27 mouse cellular contexts compared by ENCODE assay signal in genomic region chr7:123194696-123195095, GRCm38 (mm10). TPM values are rescaled to one million over a fixed set of nuclear protein-coding genes. Genes with fewer than 3 reads are reported as not detected.
DNase-seq lines count a peak whose midpoint lies in the region; ATAC-seq and TF ChIP-seq lines count a peak whose summit lies in the region.
"Had no signal": no experiment of that assay in that cellular context is flagged by ENCODE, and none has a peak within 500 bp of the region (broad histone marks: within the 10 kb centered on the region; RNA-seq: fewer than 3 reads in every experiment).

No protein-coding gene starts in this region.

- H3K4me1 ChIP-seq in liver, adult 2 months (ENCODE audit: control insufficient read depth, insufficient read depth, low read length) = peaks cover 29% of the 10 kb centered on the region
- H3K4me1 ChIP-seq in liver, embryonic 12.5 days = 0 out of 2 replicates have a peak, but pooled peaks cover 3% of the 10 kb centered on the region
- H3K4me1 ChIP-seq: hindbrain, embryonic 10.5 days; lung, embryonic 15.5 days had no signal

- H3K27me3 ChIP-seq in liver, adult 2 months (ENCODE audit: control insufficient read depth, insufficient read depth, low read length) = no peaks in the 10 kb centered on the region
- H3K27me3 ChIP-seq in liver, embryonic 12.5 days (replicated peaks) = no peaks in the 10 kb centered on the region
- H3K27me3 ChIP-seq: CH12.LX; lung, embryonic 15.5 days had no signal

- H3K4me3 ChIP-seq in liver, adult 2 months (ENCODE audit: insufficient read depth, low read depth, low read length) = no peak overlapping the region
- H3K4me3 ChIP-seq in liver, embryonic 12.5 days = no peak overlapping the region
- H3K4me3 ChIP-seq: hindbrain, embryonic 10.5 days; lung, embryonic 15.5 days had no signal

- TF ChIP-seq CTCF in liver, adult 2 months (IDR thresholded peaks at IDR 0.05; ENCODE audit: low read depth, low read length) = no peak

- peaks cover 21% of the 10 kb centered on the region for H3K36me3 ChIP-seq in liver, adult 2 months (ENCODE audit: control insufficient read depth, insufficient read depth, low read length)
- H3K36me3 ChIP-seq in liver, embryonic 12.5 days = peaks cover 59% of the 10 kb centered on the region

- no peak overlapping the region for H3K4me2 ChIP-seq in liver, embryonic 12.5 days
- H3K4me2 ChIP-seq: lung, embryonic 15.5 days had no signal

- DNase-seq in cerebellum, postnatal 4 days (ENCODE audit: low spot score in 2 of 2) = no peak
- no peak for DNase-seq in liver, adult 2 months (ENCODE audit: extremely low read depth, low read depth, low spot score)
- peak; percentile 63 for DNase-seq in cerebellum, adult 9-10 months
- DNase-seq in adrenal gland, adult 2 months = no peak
- DNase-seq in lung, postnatal 36 days = no peak
- DNase-seq: adrenal gland, postnatal 25 days; heart, postnatal 14 days; kidney, postnatal 10 days; layer of hippocampus, adult 9-11 months; liver; midbrain, embryonic 14.5 days; thymus, adult 2 months; thymus, postnatal 36 days had no signal

- TF ChIP-seq POLR2A in liver, adult 2 months (IDR thresholded peaks at IDR 0.05; ENCODE audit: extremely low read depth, insufficient read depth, low read length) = no peak

- H3K79me2 ChIP-seq in liver, adult 2 months (ENCODE audit: control insufficient read depth, insufficient read depth, low read length) = no peaks in the 10 kb centered on the region

- no peaks in the 10 kb centered on the region for H3K9me3 ChIP-seq in liver, embryonic 12.5 days (replicated peaks)
- H3K9me3 ChIP-seq: hindbrain, embryonic 10.5 days; lung, embryonic 15.5 days had no signal

- peak; percentile 69; the same call in 1 of the 2 replicates for ATAC-seq in cerebellum, adult (ENCODE audit: insufficient number of reproducible peaks, low FRiP score, low TSS enrichment)
- no peak for ATAC-seq in liver, embryonic 12.5 days
- no peak for ATAC-seq in frontal cortex, adult (ENCODE audit: low TSS enrichment)
- ATAC-seq: forebrain, embryonic 16.5 days; hindbrain, embryonic 16.5 days had no signal

- H3K27ac ChIP-seq in liver, adult 2 months (replicated peaks; ENCODE audit: insufficient read depth, low read depth, low read length) = peak overlapping the region; percentile 42; the same call in 1 of the 2 replicates
- H3K27ac ChIP-seq in liver, embryonic 12.5 days = no peak overlapping the region
- H3K27ac ChIP-seq: hindbrain, embryonic 10.5 days; lung, embryonic 15.5 days had no signal

- WGBS in liver, adult 2 months = 90% methylated on average over 8 of the region's 8 CpGs
- 93% methylated on average over 8 of the region's 8 CpGs for WGBS in liver, embryonic 12.5 days (ENCODE audit: insufficient replicate concordance)

- H3K9ac ChIP-seq in liver, adult 2 months (ENCODE audit: low read depth, low read length) = no peak overlapping the region
- no peak overlapping the region for H3K9ac ChIP-seq in liver, embryonic 12.5 days
- H3K9ac ChIP-seq: lung, embryonic 15.5 days had no signal

RNA-seq across cellular contexts. Expression of gene Slc5a11, which starts 19.9 kb away (rescaled TPM):
- 0.27 and 2.3 TPM in 2 replicates for total RNA-seq in liver, adult 2 months (2014; rRNA removed)
- polyA plus RNA-seq in liver, adult 2 months (2012; rRNA removed) = 0.07 TPM in 1 of 2 replicates, not detected in the other
- 0.24 and 0.30 TPM in 2 replicates for polyA plus RNA-seq in liver, embryonic 12.5 days (2016; fragmentation: Nextera tagmentation; extraction: Ambion mirVana)
- total RNA-seq in adrenal gland, adult 2 months (2021) = not detected
- not detected in 2 replicates for polyA plus RNA-seq in adrenal gland, adult 2 months (2012; rRNA removed)
- total RNA-seq: adrenal gland, postnatal 25 days; gastrocnemius, adult 8-10 months; gastrocnemius, postnatal 4 days; heart, adult 8-10 months; heart, postnatal 14 days; megakaryocyte-erythroid progenitor cell, adult 5-6 weeks had no signal
- polyA plus RNA-seq: embryonic facial prominence, embryonic 11.5 days; limb, embryonic 11.5 days had no signal
